Mouse (Mus musculus) spleen, postnatal 14 days (tissue): ENCODE data around the gene Ccdc115.
"Not testable (repeated sequence)": the region's sequence is repeated elsewhere in the genome, so short reads cannot be mapped to it uniquely, and the experiment has no call there.

Experiments used
- DNase-seq, 2 experiments: peaks; one replicate each; pipeline ENCODE4 v3.0.0; 2021 to 2022; ENCODE audit warnings: low spot score in 2 of 2

Gene Ccdc115

DNA sequence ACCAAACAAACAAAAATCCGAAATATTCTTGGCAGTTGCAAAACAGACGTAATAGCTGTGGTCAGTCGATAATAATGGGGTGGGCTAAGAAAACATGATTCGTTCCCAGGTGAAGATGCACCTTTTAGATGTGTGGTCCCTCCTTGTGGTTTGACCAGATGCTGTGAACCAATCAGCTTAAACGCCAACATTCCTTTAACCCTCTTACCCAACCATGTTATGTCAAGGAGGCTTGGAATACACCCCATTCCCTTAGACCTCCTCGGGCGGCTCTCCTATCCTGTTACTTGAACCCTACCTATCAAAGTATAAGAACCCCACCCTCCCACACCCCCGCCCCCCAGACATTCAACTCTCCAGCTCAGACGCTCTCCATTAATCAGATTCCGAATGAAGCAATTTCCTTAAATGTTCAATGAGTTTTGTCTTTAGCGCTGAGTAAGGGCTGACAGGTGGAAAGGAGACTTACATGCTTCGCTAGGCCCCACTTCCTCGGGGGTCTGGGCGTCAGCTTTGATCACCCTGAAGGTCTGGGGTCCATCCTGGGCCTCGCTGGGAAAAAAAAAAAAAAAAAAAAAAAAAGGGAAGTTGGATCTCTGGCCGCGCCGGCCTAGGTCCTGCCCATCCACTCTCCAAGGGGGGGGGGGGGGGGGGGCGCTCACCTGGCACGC lies 956 bp downstream of the Ccdc115 start:
- no peak for DNase-seq

- not testable (repeated sequence) for DNase-seq
These were observed 2.1 kb downstream of the Ccdc115 start for GRCm38 (mm10) chr1:34437366-34437765.

DNA sequence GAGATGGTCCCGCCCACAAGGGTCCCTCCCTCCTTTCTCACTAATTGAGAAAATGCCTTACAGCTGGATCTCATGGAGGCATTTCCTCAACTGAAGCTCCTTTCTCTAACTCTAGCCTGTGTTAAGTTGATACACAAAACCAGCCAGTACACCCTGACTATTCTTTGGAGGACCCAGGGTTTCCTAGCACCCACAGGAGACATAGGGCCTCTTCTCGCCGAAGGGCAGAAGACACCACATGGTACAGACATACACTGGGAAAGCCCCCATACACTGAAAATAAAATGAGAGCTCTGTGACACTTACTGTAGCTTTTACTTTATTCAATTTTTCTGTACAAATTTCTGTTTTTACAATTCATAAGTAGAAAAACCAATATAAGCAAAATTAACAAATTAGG lies 3.1 kb downstream of the Ccdc115 start:
- no peak for DNase-seq

DNA sequence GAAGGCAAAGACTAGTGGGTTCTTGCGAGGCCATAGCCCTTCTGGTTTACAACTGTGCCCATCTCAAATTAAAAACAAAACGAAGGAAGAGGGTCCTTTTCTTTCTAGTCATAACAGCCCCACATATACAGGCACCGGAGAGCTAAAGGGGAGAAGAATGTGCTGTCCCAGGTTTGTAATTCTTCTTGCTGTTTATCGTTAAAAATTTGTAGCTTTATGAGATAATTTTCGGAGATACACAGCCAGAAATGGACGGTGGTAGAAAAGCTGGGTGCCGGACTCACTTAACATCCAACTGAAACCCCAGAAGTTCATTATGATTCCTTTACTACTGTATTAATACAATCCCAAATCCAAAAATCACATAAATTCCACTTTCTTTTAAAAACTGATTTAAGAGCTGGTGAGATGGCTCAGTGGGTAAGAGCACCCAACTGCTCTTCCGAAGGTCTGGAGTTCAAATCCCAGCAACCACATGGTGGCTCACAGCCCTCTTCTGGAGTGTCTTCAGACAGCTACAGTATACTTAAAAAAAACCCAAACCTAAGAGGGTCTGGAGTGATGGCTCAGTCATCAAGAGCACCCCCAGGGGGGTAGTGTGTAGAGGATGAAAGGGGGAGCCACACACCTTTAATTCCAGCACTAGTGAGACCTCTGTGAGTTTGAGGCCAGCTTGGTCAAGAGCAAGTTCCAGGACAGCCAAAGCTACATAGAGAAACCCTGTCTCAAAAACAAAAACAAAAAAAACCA lies 3.9 kb downstream of the Ccdc115 start:
- no peak for DNase-seq

DNA sequence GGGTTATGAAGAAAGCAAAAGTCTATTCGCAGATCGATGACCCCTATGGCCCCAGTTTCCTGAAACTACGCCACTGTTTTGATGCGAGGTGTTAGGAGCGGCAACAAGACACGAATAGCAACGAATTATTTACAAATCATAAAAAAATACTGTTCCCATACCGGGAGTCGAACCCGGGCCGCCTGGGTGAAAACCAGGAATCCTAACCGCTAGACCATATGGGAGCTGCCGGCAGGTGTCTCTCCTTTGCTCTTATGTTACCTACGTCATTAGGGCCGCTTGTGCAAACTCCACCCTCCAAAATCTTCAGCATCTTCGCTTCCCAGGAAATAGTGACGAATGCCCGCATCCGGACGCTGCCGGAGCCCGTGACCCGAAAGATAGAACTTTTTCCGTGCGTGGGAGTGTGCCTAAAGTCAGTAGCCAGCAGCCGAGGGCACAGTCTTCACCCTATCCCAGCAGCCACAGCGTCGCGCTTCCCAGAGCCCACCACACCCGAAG lies 4.8 kb downstream of the Ccdc115 start:
- DNase-seq, result peak; percentile 76 to 80

DNA sequence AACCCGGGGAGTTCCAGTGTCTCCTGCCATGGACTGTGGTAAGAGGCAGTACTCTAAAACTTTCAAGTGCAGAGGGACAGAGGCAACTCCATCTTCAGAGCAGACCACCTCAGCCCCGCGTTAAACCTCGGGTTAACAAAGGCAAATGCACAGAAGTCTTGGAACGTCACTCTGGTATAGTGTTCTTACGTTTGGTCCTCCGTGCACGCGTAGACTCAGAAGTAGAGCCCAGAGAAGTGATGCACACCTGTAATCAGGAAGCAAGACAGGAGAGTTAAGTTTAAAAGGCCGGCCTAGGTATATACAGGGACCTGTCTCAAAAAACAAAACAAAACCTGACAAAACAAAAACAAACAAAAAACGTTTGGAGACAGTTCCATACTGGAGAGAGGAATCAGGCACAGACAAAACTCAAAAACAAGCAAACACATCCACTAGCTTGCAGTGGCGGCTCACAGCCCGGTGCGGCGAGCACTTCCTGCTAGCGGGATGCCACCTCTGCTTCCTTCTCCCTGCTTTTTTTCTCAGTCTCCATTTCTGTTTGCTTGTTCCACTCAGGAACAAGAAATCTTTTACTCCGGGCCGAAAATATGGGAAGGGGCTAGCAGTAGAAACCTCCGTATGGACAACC lies 5.5 kb downstream of the Ccdc115 start:
- DNase-seq, result no peak

DNA sequence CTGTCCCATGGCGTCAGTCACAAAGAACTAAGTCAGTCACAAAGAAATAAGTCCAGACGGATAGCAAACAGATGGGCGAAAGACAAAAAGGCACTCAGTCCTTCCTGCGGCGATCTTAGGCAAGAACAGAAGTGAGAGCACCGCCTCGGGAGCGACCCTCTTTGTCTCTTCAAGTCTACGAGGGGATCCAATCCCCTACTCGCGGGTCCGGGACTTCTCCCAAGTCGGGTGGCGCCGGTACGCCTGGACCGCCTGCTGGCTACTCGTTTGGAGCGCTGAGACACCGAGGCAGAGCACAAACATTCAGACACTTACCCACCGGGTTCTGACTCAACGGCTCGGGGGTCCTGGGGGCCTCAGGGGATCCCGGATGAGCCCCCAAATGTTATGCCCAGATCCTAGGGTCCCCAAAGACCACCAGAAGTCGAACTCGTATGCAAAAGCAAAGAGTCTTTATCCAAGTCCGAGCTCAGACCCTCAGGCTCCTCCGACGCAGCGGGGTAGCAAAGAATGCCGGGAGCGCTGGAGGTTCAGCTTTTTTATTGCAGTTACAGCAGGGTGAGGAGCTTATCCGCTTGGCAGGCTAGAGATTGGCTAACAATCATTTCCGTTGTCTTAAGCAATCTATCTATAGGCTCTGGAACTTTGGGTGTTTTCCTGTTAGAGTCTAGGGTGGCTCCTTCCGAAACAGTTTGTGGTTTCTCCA lies 6.5 kb downstream of the Ccdc115 start:
- no peak for DNase-seq

GRCm38 (mm10) chr1:34432411-34432775 lies 7.1 kb downstream of the Ccdc115 start:
- no peak for DNase-seq

- DNase-seq, result no peak
These were observed 8.0 kb downstream of the Ccdc115 start for GRCm38 (mm10) chr1:34431431-34431830.

DNA sequence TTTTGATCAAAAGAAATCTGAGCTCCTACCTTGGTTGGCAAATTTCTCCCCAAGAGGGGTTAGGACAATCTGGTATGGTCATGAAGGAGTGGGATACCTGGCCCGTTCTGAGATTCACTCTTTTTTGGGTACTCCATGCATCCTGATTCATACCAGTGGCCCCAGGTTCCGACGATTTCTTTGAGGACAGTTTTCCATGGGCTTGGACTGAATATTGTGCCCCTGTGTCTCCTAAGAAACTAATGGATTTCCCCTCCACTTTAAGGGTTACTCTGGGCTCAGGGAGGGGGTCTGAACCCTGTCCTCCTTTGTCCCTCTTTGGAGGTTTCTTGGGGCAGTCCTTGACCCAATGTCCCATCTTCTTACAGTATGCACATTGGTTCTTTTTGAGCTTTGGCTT lies 8.5 kb downstream of the Ccdc115 start:
- DNase-seq, result no peak

- no peak for DNase-seq
These were observed 10.2 kb downstream of the Ccdc115 start for GRCm38 (mm10) chr1:34429281-34429680.

GRCm38 (mm10) chr1:34428466-34428865 lies 11.0 kb downstream of the Ccdc115 start:
- DNase-seq, result no peak

DNA sequence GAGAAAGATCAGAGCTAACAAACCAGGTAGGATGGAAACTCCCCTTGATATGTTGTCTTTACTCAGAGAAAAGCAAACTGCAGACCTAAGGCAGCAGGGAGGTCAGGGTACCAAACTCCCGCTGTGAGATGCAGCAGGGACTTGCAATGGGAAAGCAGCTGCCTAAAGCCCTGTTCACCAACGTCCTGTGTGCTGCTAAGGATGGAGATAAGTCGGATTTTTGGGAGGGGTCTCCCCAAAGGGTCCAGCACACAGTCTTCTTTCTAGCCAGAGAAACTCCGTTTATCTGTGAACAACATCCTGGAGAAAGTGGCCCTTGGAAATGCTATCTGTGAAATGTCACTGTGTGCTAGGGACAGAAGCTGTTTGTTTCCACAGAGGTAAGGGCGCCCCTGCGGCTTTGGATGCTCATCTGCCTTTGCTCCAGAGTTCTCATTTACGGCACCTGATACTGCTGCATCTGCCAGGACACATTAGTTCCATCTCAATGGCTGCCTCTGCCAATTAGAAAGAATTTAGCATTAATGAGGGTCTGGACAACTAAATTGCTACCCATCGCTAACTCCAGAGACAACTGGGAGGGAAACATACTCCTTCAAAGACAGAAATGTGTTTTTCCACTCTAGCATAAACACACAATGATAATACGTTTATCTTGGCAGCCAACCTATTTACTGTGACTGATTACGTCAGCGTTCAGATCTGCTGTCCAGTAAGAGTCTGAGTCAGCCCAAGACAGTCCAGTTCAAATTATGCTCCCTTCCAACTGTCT lies 40.1 kb downstream of the Ccdc115 start:
- no peak for DNase-seq

- DNase-seq, result no peak
These were observed 43.2 kb downstream of the Ccdc115 start for GRCm38 (mm10) chr1:34396321-34396720.

GRCm38 (mm10) chr1:34389234-34389891 lies 50.1 kb downstream of the Ccdc115 start:
- DNase-seq, result no peak

DNA sequence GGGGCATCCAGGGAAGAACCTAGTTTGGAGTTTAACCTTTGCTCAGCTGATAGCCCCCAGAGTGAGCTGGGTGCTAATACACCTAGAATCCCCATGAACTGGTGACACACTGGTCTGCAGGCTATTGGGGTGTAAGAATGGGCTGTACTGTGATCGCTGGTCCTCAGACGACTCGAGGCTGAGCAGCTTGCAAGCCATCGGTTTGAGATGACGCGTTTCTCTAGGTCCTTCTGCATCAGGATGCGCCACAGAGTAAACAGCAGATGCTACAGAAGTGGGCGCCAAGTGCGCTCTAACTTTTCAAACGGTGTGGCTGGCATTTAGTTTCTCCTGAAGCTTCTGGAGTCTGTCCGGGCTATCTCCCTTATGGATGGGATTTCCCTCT lies 50.6 kb downstream of the Ccdc115 start:
- no peak for DNase-seq

DNA sequence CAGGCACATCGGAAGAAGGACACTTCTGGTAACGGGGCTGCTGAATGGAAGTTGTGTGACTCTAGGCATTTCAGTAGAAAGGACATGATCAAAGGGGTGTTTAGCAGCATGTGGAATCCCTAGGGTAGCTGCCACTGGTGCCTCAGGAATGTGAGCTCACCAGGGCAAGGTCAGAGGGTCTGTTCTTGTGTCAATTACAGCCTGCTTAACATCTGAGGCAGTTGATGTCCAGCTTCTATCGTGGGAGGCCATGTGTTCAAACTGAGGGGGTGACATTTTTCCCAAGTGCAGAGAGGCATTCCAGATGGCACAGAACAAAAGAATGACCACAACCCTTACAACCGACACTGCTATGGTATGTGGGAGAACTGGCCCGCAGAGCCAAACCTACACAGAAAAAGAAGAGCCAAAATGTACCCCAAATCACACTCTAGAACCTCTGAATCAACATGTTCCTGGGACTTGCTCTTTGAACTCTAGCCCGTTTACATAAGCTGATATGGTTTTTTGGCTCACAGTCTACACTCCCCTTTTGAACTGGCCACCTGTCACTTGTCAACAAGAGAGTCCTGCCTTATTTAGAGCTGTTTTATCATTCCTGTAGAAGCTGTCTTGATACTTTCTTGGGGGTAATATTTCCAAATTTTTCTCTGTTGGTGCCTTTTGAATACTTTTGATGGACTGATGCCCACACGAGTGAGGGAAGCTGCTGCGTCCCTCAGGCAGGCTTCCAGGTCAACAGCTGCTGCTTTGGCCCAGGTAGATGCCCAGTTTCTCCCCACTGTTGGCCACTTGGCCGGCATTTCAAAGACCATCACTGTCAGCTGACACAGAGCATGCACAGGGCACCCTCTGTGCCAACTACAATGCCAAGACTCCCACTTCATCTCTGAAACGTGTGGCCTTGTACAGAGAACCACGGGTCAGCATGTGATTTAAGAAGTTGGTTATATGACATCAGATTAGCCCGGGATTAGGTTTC lies 51.8 kb downstream of the Ccdc115 start:
- DNase-seq, result no peak
